Comparison of ENCODE assay signal across 11 mouse cellular contexts in the genomic region with DNA sequence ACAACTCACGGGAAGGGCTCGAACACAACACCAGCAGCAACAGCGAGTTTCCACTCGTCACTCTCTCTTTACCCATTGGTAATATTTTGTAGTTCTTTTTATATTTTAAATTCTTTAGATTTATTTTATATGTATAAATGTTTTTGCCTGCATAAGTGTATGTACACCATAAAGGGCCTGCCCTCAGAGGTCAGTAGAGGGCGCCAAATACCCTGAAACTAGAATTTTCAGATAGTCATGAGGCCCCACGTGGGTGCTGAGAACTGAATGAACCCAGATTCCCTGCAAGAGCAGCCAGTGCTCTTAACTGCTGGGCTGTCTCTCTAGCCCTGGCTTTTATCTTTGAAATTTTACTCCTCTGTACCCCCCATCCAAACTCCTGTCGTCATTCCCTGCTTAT.
A peak's percentile ranks its signal among the peaks of the same experiment; 100 is the strongest.
DNase-seq lines count a peak whose midpoint lies in the region; ATAC-seq and TF ChIP-seq lines count a peak whose summit lies in the region.
"Had no signal": no experiment of that assay in that cellular context is flagged by ENCODE, and none has a peak within 500 bp of the region (broad histone marks: within the 10 kb centered on the region; RNA-seq: fewer than 3 reads in every experiment).

No protein-coding gene starts in this region.

- H3K4me2 ChIP-seq in forebrain, postnatal 0 days (ENCODE audit: low read depth) = no peak overlapping the region
- H3K4me2 ChIP-seq in forebrain, embryonic 16.5 days (ENCODE audit: low read length) = no peak overlapping the region
- H3K4me2 ChIP-seq in lung, postnatal 0 days (replicated peaks; ENCODE audit: low read depth, low read length) = no peak overlapping the region
- H3K4me2 ChIP-seq: lung, embryonic 15.5 days had no signal

- H3K27ac ChIP-seq in forebrain, postnatal 0 days (ENCODE audit: low read depth, low read length) = no peak overlapping the region
- no peak overlapping the region for H3K27ac ChIP-seq in forebrain, embryonic 16.5 days (ENCODE audit: low read length)
- no peak overlapping the region for H3K27ac ChIP-seq in lung, postnatal 0 days (ENCODE audit: low read length)
- no peak overlapping the region for H3K27ac ChIP-seq in midbrain, embryonic 10.5 days (replicated peaks)
- H3K27ac ChIP-seq: lung, embryonic 15.5 days had no signal

- peaks cover 3% of the 10 kb centered on the region; the same call in 1 of the 2 replicates for H3K36me3 ChIP-seq in forebrain, postnatal 0 days (ENCODE audit: insufficient read depth)
- no peaks in the 10 kb centered on the region for H3K36me3 ChIP-seq in forebrain, embryonic 16.5 days (ENCODE audit: control insufficient read depth, insufficient read depth)
- no peaks in the 10 kb centered on the region for H3K36me3 ChIP-seq in lung, postnatal 0 days (ENCODE audit: insufficient read depth, low read length)
- H3K36me3 ChIP-seq in midbrain, embryonic 10.5 days = no peaks in the 10 kb centered on the region
- H3K36me3 ChIP-seq: G1E; lung, embryonic 15.5 days had no signal

- H3K4me1 ChIP-seq in forebrain, postnatal 0 days (ENCODE audit: insufficient read depth) = no peaks in the 10 kb centered on the region
- H3K4me1 ChIP-seq in forebrain, embryonic 16.5 days (replicated peaks; ENCODE audit: control insufficient read depth, insufficient read depth, low read length) = peaks cover 6% of the 10 kb centered on the region
- no peaks in the 10 kb centered on the region for H3K4me1 ChIP-seq in lung, postnatal 0 days (ENCODE audit: insufficient read depth, low read depth, low read length)
- peaks cover 15% of the 10 kb centered on the region for H3K4me1 ChIP-seq in midbrain, embryonic 10.5 days

- TF ChIP-seq CTCF in forebrain, postnatal 0 days (IDR thresholded peaks at IDR 0.05; ENCODE audit: low read depth) = peak; percentile 10; the same call in 1 of the 2 replicates
- peak; percentile 37; the same call in 1 of the 2 replicates for TF ChIP-seq CTCF in lung, postnatal 0 days (IDR thresholded peaks at IDR 0.05)

- TF ChIP-seq EP300 in lung, postnatal 0 days (IDR thresholded peaks at IDR 0.05) = no peak

- no peak for DNase-seq in forebrain, postnatal 0 days
- DNase-seq in lung, postnatal 0 days (ENCODE audit: low spot score) = no peak
- no peak for DNase-seq in lung, postnatal 25 days (ENCODE audit: low spot score)
- peak; percentile 49 for DNase-seq in embryo, embryonic 9.5 days (ENCODE audit: extremely low spot score)
- peak; percentile 65 for DNase-seq in thymus, postnatal 25 days
- no peak for DNase-seq in midbrain, embryonic 10.5 days (ENCODE audit: low spot score)
- DNase-seq: gastrocnemius, postnatal 10 days had no signal

- no peak overlapping the region for H3K9ac ChIP-seq in forebrain, postnatal 0 days
- H3K9ac ChIP-seq in forebrain, embryonic 16.5 days (replicated peaks; ENCODE audit: low read depth, low read length) = no peak overlapping the region
- no peak overlapping the region for H3K9ac ChIP-seq in lung, postnatal 0 days (replicated peaks; ENCODE audit: low read depth)
- H3K9ac ChIP-seq: lung, embryonic 15.5 days had no signal

- 74% methylated on average over 7 of the region's 7 CpGs for WGBS in forebrain, postnatal 0 days
- WGBS in forebrain, embryonic 16.5 days = 73% methylated on average over 7 of the region's 7 CpGs
- 74% methylated on average over 7 of the region's 7 CpGs for WGBS in lung, postnatal 0 days
- 70% methylated on average over 7 of the region's 7 CpGs for WGBS in midbrain, embryonic 10.5 days

- ATAC-seq in forebrain, postnatal 0 days = no peak
- no peak for ATAC-seq in forebrain, embryonic 16.5 days
- no peak for ATAC-seq in lung, postnatal 0 days
- no peak for ATAC-seq in monocyte, adult 5-6 weeks (replicated peaks; ENCODE audit: insufficient number of reproducible peaks, low FRiP score, low TSS enrichment, poor library complexity, severe bottlenecking)

- no peaks in the 10 kb centered on the region for H3K9me3 ChIP-seq in forebrain, postnatal 0 days (ENCODE audit: low read length)
- H3K9me3 ChIP-seq in forebrain, embryonic 16.5 days (ENCODE audit: control insufficient read depth, low read length) = no peaks in the 10 kb centered on the region
- H3K9me3 ChIP-seq in lung, postnatal 0 days (ENCODE audit: low read length) = no peaks in the 10 kb centered on the region
- H3K9me3 ChIP-seq in midbrain, embryonic 10.5 days (replicated peaks) = no peaks in the 10 kb centered on the region
- H3K9me3 ChIP-seq: G1E; lung, embryonic 15.5 days had no signal

- H3K4me3 ChIP-seq in forebrain, postnatal 0 days (ENCODE audit: low read depth, low read length) = no peak overlapping the region
- no peak overlapping the region for H3K4me3 ChIP-seq in forebrain, embryonic 16.5 days (replicated peaks; ENCODE audit: low read length)
- H3K4me3 ChIP-seq in lung, postnatal 0 days (ENCODE audit: low read depth, low read length) = no peak overlapping the region
- no peak overlapping the region for H3K4me3 ChIP-seq in midbrain, embryonic 10.5 days
- H3K4me3 ChIP-seq: lung, embryonic 15.5 days had no signal

- no peaks in the 10 kb centered on the region for H3K27me3 ChIP-seq in forebrain, postnatal 0 days (ENCODE audit: insufficient read depth, low read length)
- no peaks in the 10 kb centered on the region for H3K27me3 ChIP-seq in forebrain, embryonic 16.5 days (replicated peaks; ENCODE audit: control insufficient read depth, insufficient read depth, low read length)
- no peaks in the 10 kb centered on the region for H3K27me3 ChIP-seq in lung, postnatal 0 days (replicated peaks; ENCODE audit: insufficient read depth, low read length)
- no peaks in the 10 kb centered on the region for H3K27me3 ChIP-seq in midbrain, embryonic 10.5 days (ENCODE audit: low read depth, poor library complexity, severe bottlenecking)
- H3K27me3 ChIP-seq: lung, embryonic 15.5 days had no signal

Comparison
In these comparisons a context has a peak if more than half of its experiments do, and no peak if none do; other contexts are left out.
1. DNase-seq: peak in embryo, embryonic 9.5 days (single experiment) and thymus, postnatal 25 days (single experiment); none in forebrain, postnatal 0 days (single experiment), lung, postnatal 0 days (single experiment), lung, postnatal 25 days (single experiment) and midbrain, embryonic 10.5 days (single experiment).